Mouse (Mus musculus) gastrocnemius, postnatal 4 days (tissue): ENCODE measurements at regions not wholly inside any gene's neighbourhood (a gene's known extent, or its start where the extent isn't known, plus 50 kb on each side); places are given as distances from the start of the nearest gene placed in this dataset.

Experiments used
- DNase-seq, 2 experiments: peaks; one replicate each; pipeline ENCODE4 v3.0.0; 2021 to 2022; ENCODE audit warnings: low spot score in 2 of 2, mixed read lengths in 2 of 2

GRCm38 (mm10) chr1:122273579-122273978 lies 705.8 kb upstream of the Ddx18 start:
- no peak for DNase-seq

- no peak for DNase-seq
These were observed 675.2 kb upstream of the Ddx18 start for GRCm38 (mm10) chr1:122243031-122243430.

- DNase-seq: no peak
These were observed 673.7 kb upstream of the Ddx18 start for GRCm38 (mm10) chr1:122241511-122241910.

GRCm38 (mm10) chr1:122230442-122230841 lies 662.7 kb upstream of the Ddx18 start:
- DNase-seq: no peak

GRCm38 (mm10) chr1:122212484-122212883 lies 644.7 kb upstream of the Ddx18 start:
- DNase-seq: peak in 1 of 2 experiments; percentile 33

GRCm38 (mm10) chr1:122208619-122209018 lies 640.8 kb upstream of the Ddx18 start:
- DNase-seq: no peak

GRCm38 (mm10) chr1:122169547-122169946 lies 601.8 kb upstream of the Ddx18 start:
- DNase-seq: no peak

- no peak for DNase-seq
These were observed 594.0 kb upstream of the Ddx18 start for GRCm38 (mm10) chr1:122161798-122162197.

- no peak for DNase-seq
These were observed 573.6 kb upstream of the Ddx18 start for GRCm38 (mm10) chr1:122141362-122141761.

- no peak for DNase-seq
These were observed 556.2 kb upstream of the Ddx18 start for GRCm38 (mm10) chr1:122123954-122124353.

GRCm38 (mm10) chr1:122095726-122096125 lies 527.9 kb upstream of the Ddx18 start:
- DNase-seq: no peak

GRCm38 (mm10) chr1:122082481-122082880 lies 514.7 kb upstream of the Ddx18 start:
- DNase-seq: no peak

- DNase-seq: no peak
These were observed 508.3 kb upstream of the Ddx18 start for GRCm38 (mm10) chr1:122076085-122076484.

GRCm38 (mm10) chr1:122055146-122055545 lies 487.4 kb upstream of the Ddx18 start:
- no peak for DNase-seq

- no peak for DNase-seq
These were observed 480.4 kb upstream of the Ddx18 start for GRCm38 (mm10) chr1:122048112-122048725.

- DNase-seq: no peak
These were observed 476.1 kb upstream of the Ddx18 start for GRCm38 (mm10) chr1:122043896-122044295.

GRCm38 (mm10) chr1:122043114-122043513 lies 475.3 kb upstream of the Ddx18 start:
- DNase-seq: no peak

GRCm38 (mm10) chr1:122007749-122008148 lies 440.0 kb upstream of the Ddx18 start:
- DNase-seq: no peak

- no peak for DNase-seq
These were observed 428.7 kb upstream of the Ddx18 start for GRCm38 (mm10) chr1:121996461-121996860.

GRCm38 (mm10) chr1:121990653-121991052 lies 422.9 kb upstream of the Ddx18 start:
- no peak for DNase-seq

- DNase-seq: no peak
These were observed 391.2 kb upstream of the Ddx18 start for GRCm38 (mm10) chr1:121958942-121959341.

GRCm38 (mm10) chr1:121935911-121936310 lies 368.1 kb upstream of the Ddx18 start:
- no peak for DNase-seq
